Mouse (Mus musculus) retina, postnatal 1 day (tissue): Measurements from ENCODE around the gene Pgf.

Experiments used
- DNase-seq: peaks from one replicate; pipeline ENCODE4 v3.0.0-alpha.2; 2012

Pgf gene

DNA sequence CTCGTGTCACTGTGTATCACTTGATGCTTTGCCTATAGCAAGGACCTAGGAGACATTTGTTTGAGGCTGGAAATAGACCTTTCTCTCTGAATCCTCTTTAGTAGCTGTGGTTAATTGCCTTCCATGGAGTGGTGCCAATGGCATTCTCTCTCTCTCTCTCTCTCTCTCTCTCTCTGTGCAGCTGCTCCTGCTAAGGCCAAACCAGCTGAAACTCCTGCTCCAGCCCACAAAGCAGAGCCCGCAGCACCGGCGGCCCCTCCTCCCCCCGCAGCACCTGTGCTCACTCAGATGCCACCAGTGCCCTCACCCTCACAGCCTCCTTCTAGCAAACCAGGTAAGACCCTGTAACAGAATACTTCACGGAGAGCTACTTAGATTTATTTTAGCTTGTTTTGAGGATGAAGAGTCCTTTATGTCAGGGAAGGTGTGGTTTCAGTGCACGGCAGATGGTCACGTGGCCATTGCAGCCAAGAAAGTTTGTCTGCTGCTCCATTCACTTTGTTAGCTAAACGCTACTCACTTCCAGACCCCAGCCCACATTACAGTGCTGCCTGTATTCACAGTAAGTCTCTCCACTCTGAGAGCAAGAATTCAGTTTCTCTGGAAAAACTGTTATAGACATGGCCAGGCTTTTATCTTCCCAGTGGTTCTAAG is 55.7 kb downstream of the Pgf start:
- no peak for DNase-seq
